Mouse (Mus musculus) testis, postnatal 10 days (tissue): ENCODE data around the gene Mpl.
A peak's percentile ranks its signal among the peaks of the same experiment; 100 is the strongest.

Source experiments
- DNase-seq: peaks from one replicate; pipeline ENCODE4 v3.0.0; 2021; ENCODE audit warnings: low spot score

Mpl gene

GRCm38 (mm10) chr4:118457345-118457975, at the start of gene Mpl:
TSS of gene Mpl (minus strand) at chr4:118457513.
- DNase-seq = no peak

DNA sequence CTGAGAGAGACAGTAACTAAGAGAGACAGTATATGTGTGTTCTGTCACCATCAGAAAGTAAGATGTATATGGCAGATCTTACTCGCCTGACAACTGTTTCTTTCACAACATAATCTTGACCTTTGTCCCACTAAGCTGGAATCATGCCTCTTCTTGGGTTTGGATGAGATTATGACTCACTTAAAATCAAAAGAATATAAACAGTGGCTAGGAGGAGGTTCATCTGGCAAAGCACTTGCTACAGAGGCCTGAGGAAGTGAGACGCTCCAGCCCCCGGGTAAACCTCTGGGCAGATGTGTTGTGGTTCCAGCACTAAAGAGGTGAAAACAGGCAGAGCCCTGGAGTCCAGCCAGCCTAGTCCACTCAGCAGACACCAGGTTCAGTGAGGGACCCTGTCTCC, 48.2 kb upstream of the Mpl start:
- no peak for DNase-seq

GRCm38 (mm10) chr4:118500792-118501191, 43.5 kb upstream of the Mpl start:
- DNase-seq = no peak

DNA sequence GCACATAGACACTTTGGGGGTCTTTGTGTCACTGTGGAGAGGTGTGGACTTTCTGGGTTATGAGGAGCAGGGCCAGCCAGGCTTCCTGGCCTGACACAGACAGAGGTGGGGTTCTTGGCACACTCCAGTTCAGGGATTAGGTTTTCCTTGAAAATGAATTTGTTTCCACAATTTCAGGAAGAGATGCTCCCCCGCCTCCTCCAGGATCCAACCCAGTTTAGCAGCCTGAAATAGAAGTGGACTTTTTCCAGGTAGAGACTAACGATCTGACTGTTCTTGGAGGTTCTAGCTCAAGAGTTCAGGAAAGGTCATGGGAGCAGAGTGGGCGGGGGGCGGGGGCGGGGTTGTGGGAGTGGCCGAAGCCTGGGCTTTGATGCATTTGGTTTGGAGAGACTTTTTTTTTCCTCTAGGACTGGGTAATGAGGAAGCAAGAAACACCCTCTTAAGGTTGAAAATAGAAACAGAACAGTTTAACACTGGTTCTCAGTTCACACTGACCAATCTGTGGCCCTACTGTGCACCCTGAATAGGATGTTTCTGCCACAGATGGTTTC, 42.9 kb upstream of the Mpl start:
- no peak for DNase-seq

DNA sequence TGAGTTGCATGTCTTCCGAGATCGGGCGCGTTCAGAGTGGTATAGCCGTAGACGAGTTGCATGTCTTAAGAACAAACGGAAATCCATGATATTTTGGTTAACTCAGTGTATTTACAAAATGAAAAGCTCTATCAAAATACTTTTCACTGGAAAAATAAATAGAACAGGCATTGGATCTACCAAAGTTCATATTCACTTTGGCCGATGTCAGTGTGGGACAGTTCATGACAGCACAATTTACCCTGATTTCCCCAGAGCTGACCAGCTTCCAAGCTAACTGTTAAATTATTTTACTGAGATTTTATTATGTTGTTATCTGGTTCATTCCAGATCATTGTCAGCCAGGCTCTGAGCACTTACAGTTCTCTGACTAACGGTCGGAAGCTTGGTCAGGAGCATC, 33.1 kb upstream of the Mpl start:
- no peak for DNase-seq

- DNase-seq = no peak
Observed at GRCm38 (mm10) chr4:118489717-118490132, 32.4 kb upstream of the Mpl start, which contains the start of gene Tie1. TSS of gene Tie1 (minus strand) at chr4:118490061.

DNA sequence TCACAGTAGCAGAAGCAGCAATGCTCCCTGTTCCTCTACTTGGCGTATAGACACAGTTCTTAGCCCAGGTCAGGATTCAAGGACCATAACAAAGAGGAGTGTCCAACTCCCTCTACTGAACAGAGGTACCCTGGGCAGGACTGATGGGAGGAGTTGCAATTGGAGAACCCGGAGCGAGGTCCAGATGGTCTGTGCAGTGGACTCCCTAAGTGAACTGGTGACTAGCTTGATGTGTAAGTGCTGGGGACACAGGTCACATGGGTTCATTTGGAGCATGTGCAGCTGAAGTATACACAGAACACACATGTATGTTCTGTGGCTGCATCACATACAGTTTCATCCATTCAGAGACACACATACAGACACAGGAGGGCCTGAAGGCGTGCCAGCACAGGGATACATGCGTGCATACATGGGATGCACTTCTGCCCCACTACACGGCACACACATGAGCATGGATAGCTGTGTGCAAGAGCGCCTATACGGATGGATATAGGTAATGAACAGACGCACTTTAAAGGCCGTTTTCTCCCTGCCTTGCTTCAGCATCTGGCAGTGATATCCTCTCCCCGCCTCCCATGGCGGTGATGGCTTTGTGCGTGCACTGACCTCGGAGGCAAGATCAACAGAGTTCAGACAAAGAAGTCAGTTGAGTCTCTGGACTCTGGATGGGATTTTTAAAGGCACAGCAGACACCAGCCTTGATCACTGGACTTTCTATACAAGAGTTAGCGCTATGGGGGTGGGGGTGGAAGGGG, 19.6 kb upstream of the Mpl start:
- no peak for DNase-seq

- no peak for DNase-seq
Observed at GRCm38 (mm10) chr4:118472687-118473086, 15.4 kb upstream of the Mpl start.

DNA sequence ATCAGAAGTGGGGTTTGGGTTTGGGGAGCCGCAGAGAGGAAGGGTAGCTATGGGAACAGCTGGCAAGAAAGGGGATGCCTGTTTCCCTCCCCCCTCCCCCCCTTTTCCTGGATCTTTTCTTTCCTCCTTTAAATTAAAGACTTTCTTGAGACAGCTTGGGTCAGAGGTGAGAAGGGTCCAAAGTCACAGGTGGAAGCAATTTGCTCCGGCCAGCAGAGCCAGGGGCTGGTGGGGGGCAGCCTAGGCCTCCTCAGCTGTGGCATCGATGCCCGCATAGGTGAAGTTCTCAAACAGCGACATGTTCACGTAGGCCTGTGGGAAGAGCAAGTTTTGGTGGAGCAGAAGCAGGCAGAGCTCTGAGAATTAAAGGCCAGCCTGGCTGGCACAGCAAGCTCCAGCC, 14.0 kb upstream of the Mpl start:
- DNase-seq = no peak

- no peak for DNase-seq
Observed at GRCm38 (mm10) chr4:118465697-118466163, 8.4 kb upstream of the Mpl start.

- DNase-seq = no peak
Observed at GRCm38 (mm10) chr4:118464956-118465355, 7.6 kb upstream of the Mpl start.

DNA sequence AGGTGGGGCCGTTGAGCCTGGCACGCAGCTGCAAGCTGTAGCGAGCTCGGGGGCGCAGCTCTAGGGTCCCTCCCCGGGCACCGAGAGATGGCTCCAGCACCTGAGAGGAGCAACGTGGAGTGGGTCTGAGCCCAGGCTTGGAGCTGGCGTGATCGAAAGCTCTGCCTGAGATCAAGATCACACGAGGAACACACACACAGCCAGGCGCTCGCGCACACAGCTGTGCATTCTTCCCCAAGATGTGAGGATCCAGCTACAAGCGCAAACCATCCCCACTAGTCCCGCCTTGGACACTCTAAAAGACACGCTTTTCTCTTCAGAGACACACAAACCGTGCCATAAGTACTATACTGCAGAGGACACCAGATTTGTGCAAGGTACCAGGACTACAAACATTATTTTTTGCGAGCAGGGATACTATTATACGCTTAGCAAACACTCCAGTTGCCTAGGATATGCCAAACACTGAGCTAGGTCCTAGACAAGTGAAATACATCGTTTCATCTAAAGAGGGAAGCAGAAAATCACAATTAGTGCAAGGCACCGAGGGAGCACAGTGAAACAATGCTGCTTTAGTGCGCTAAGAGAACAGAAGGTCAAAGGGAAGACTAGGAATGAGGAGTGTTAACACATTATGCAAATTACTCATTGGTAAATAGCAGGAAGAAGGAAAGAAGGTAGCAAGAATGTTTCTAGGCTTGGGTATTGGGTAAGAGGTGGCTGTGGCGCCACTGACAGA, 10.7 kb downstream of the Mpl start:
- no peak for DNase-seq

- DNase-seq = peak; percentile 58
Observed at GRCm38 (mm10) chr4:118445781-118446414, 11.4 kb downstream of the Mpl start.

DNA sequence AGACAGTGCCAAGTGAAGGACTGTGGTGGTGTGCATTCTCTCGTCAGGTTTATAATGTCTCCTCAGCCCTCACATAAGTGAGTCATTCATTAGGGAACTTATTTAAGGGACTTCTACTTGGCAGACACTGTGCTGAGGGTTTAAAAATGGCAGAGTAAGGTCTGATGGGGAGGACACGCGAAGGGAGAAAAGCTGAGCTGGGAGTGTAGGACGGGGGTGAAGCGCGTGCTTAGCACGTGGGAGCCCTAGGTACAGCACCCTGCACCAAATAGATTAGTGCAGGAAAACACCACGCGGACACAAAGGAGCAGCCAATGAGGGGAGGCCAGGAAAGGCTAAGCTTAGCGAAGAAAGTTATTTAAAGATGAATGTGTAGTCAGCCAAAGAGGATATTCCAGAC, 12.2 kb downstream of the Mpl start:
- no peak for DNase-seq

DNA sequence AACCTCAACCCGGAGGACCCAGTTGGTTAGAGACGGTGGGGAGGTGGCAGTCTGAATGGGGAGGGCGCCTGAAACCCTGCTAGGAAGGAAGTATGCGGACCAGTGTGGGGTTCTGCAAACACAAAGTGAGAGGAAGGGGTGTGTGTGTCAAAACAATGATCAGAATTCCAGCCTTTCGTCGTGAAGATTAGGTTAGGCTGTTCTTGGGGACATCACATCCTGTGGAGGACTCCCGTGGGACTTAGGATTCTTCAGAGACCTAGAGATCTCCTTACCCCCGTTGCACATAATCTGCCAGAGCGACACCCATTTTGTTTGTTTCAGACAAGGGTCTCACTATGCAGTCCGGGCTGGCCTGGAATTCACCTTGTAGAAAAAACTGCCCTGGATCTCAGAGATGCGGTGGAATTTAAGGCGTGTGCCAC, 19.5 kb downstream of the Mpl start:
- peak; percentile 50 for DNase-seq

- DNase-seq = peak; percentile 93
Observed at GRCm38 (mm10) chr4:118436820-118437603, 20.3 kb downstream of the Mpl start, which contains the start of gene Cdc20. TSS of gene Cdc20 (minus strand) at chr4:118437352.

GRCm38 (mm10) chr4:118432332-118432731, 25.0 kb downstream of the Mpl start:
- DNase-seq = no peak

DNA sequence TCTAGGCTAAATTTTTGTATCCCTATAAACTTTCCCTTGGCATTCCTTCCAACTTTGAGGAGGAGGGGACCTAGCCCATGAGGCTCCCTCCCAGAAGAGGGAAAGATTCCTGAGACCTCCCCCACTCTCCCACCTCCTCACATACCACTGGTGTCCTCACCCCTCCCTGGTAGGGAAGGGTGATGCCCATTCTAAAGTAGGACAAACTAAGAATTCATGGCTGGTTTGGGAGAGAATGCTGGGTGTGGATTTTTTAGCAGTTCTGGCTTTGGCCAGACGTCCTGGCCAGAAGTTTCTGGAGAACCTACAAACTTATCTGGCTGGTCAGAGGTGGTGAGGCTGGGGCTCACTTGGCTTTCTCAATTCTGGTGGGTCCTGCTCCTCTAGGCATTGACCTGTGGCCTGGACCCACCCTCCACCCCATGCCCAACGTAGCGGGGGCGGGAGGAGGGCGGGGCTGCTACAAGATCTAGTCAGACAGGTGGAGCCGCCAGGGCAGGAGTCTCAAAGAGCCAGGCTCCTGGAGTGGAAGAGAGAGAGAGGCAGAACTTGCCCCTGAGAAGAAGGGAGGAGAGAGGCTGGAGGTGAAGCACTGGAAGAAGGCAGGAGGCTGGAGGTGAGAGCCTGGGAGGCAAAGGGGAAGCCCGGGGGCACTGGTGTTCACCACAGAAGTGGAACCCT, 28.0 kb downstream of the Mpl start:
- DNase-seq = no peak

DNA sequence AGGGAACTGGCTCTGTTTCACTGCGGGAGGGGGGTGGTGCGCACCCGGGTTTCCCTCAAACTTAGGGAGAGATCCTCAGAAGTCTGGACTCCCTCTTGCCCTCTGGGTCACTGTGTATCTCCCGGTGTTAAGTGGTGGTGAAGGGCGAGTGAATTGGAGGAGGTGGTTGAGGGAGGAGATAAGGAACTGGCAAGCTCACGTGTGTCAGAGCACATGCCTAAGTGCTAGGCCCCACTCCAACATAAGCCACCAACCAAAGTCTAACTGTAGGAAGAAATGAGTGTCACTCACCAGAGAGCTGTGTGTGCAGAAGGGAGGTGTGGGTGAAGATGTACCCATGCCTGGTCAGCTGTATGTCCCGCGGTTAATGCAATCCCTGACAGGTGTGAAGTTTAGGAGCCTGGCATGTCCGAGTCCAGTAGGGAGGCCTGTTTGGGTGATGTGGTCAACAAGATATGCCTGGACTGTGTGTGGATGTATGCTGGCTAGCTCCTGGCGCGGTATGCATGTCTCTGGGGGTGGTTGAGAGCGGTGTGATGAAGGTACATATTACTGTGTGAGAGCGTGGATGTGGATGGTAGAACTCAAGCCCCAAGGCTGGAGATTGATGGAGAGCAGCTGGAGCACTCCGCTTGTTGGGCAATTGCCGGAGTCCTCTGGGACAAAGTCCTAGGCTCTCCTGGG, 28.6 kb downstream of the Mpl start:
- DNase-seq = no peak
